Mouse (Mus musculus) heart, embryonic 16.5 days (tissue): ENCODE results near the gene Babam1. TPM values are rescaled to one million over a fixed set of nuclear protein-coding genes. Genes with fewer than 3 reads are reported as not detected.

Source experiments
- ATAC-seq: fragments of 200-750 bp; cut with Nextera tagmentation; replicated peaks from 2 replicates; pipeline ENCODE4 v1.8.0; 2017; ENCODE audit warnings: moderate number of reproducible peaks; ENCODE audit not compliant: insufficient read depth, low FRiP score; ENCODE audit errors: extremely low read depth
- H3K27ac ChIP-seq: fragments of 300-500 bp; sonication (generic); 2 replicates; pipeline ENCODE4 v1.5.1; 2014; ENCODE audit warnings: mild to moderate bottlenecking, low read length, control low read depth, moderate library complexity
- H3K27me3 ChIP-seq: fragments of 300-500 bp; sonication (generic); 2 replicates; pipeline ENCODE4 v1.6.1; 2014; ENCODE audit warnings: low read length, mixed read lengths; ENCODE audit not compliant: control insufficient read depth, insufficient read depth
- H3K36me3 ChIP-seq: fragments of 300-500 bp; sonication (generic); 2 replicates; pipeline ENCODE4 v1.6.1; 2014; ENCODE audit not compliant: control insufficient read depth, insufficient read depth
- H3K4me1 ChIP-seq: fragments of 300-500 bp; sonication (generic); 2 replicates; pipeline ENCODE4 v1.6.1; 2014; ENCODE audit warnings: low read length, mixed read lengths; ENCODE audit not compliant: control insufficient read depth, insufficient read depth
- H3K4me2 ChIP-seq: fragments of 300-500 bp; sonication (generic); 2 replicates; pipeline ENCODE4 v1.6.1; 2014; ENCODE audit warnings: low read depth, mild to moderate bottlenecking, control low read depth, low read length
- H3K4me3 ChIP-seq: fragments of 300-500 bp; sonication (generic); 2 replicates; pipeline ENCODE4 v1.5.1; 2014; ENCODE audit warnings: mild to moderate bottlenecking, control low read depth, low read length
- H3K9ac ChIP-seq: fragments of 300-500 bp; sonication (generic); 2 replicates; pipeline ENCODE4 v1.6.1; 2014; ENCODE audit warnings: low read length, control low read depth
- H3K9me3 ChIP-seq: fragments of 300-500 bp; sonication (generic); replicated peaks from 2 replicates; pipeline ENCODE4 v1.6.1; 2016; ENCODE audit warnings: low read length; ENCODE audit not compliant: control insufficient read depth
- WGBS: fragments of 180-500 bp; shearing (Covaris S2); extraction: QIAGEN DNeasy Blood & Tissue Kit; methylation state at CpG from one replicate; pipeline ENCODE4 v1.1.7; 2014; 5-methylcytosine and 5-hydroxymethylcytosine counted together
- polyA plus RNA-seq: library from polyadenylated mRNA; unstranded; fragments of >200 nt; fragmentation: Nextera tagmentation; extraction: Ambion mirVana; gene quantifications from 2 replicates; pipeline ENCODE4 v1.2.1, GENCODE M21; 2015

Babam1 gene
- polyA plus RNA-seq, 1 experiment from 2014 or later: 86.4 TPM

- Histone ChIP-seq H3K4me3 (peak overlapping the region; percentile 86), H3K27ac (no peak overlapping the region), H3K27me3 (no peaks in the 10 kb centered on the region), H3K4me2 (peak overlapping the region; percentile 91), H3K9ac (peak overlapping the region; percentile 93), H3K9me3 (no peaks in the 10 kb centered on the region), H3K36me3 (peaks cover 8% of the 10 kb centered on the region; the same call in 1 of the 2 replicates), H3K4me1 (peaks cover 35% of the 10 kb centered on the region)
- 49% methylated on average over 3 of the region's 3 CpGs for WGBS
- no peak for ATAC-seq
These were observed 17.1 kb upstream of the Babam1 start for GRCm38 (mm10) chr8:71379512-71380075.

GRCm38 (mm10) chr8:71380178-71381171 is 16.2 kb upstream of the Babam1 start:
- Histone ChIP-seq H3K9me3 (no peaks in the 10 kb centered on the region), H3K4me3 (peak overlapping the region; percentile 86), H3K27me3 (no peaks in the 10 kb centered on the region), H3K36me3 (0 out of 2 replicates have a peak, but pooled peaks cover 5% of the 10 kb centered on the region), H3K9ac (peak overlapping the region; percentile 93), H3K4me1 (peaks cover 32% of the 10 kb centered on the region), H3K27ac (peak overlapping the region; percentile 89), H3K4me2 (peak overlapping the region; percentile 91)
- WGBS: 2% methylated on average over 72 of the region's 72 CpGs
- ATAC-seq: no peak

- H3K4me2 ChIP-seq: peak within 1 kb of the TSS; percentile 91
- H3K27ac ChIP-seq: peak within 1 kb of the TSS; percentile 89
- H3K4me3 ChIP-seq: peak within 1 kb of the TSS; percentile 86
- 0 out of 2 replicates have a peak, but pooled peaks cover 5% of the 10 kb centered on the region for H3K36me3 ChIP-seq
- H3K4me1 ChIP-seq: peaks cover 22% of the 10 kb centered on the region
- 1% methylated on average over 72 of the region's 89 CpGs for WGBS
- H3K9me3 ChIP-seq: no peaks in the 10 kb centered on the region
- peak; percentile 31 for ATAC-seq
- no peaks in the 10 kb centered on the region for H3K27me3 ChIP-seq
- peak within 1 kb of the TSS; percentile 93 for H3K9ac ChIP-seq
These were observed 15.2 kb upstream of the Babam1 start, which contains the start of gene Nr2f6 for GRCm38 (mm10) chr8:71381421-71381970. TSS of gene Nr2f6 (minus strand) at chr8:71381960.

GRCm38 (mm10) chr8:71381971-71382961 is 14.4 kb upstream of the Babam1 start:
- 4% methylated on average over 67 of the region's 80 CpGs for WGBS
- ATAC-seq: peak; percentile 91
- Histone ChIP-seq H3K9me3 (no peaks in the 10 kb centered on the region), H3K9ac (peak overlapping the region; percentile 93), H3K27me3 (no peaks in the 10 kb centered on the region), H3K4me2 (peak overlapping the region; percentile 91), H3K4me3 (peak overlapping the region; percentile 86), H3K27ac (peak overlapping the region; percentile 87), H3K36me3 (0 out of 2 replicates have a peak, but pooled peaks cover 5% of the 10 kb centered on the region), H3K4me1 (peaks cover 17% of the 10 kb centered on the region)

GRCm38 (mm10) chr8:71383396-71383795 is 13.3 kb upstream of the Babam1 start:
- no peak overlapping the region for H3K27ac ChIP-seq

GRCm38 (mm10) chr8:71383860-71384259 is 12.8 kb upstream of the Babam1 start:
- Histone ChIP-seq H3K4me1 (peaks cover 16% of the 10 kb centered on the region), H3K27ac (no peak overlapping the region), H3K27me3 (no peaks in the 10 kb centered on the region), H3K9ac (no peak overlapping the region), H3K9me3 (no peaks in the 10 kb centered on the region), H3K36me3 (no peaks in the 10 kb centered on the region), H3K4me2 (no peak overlapping the region), H3K4me3 (no peak overlapping the region)
- 69% methylated on average over 3 of the region's 3 CpGs for WGBS
- no peak for ATAC-seq

More at GRCm38 (mm10) chr8:71383396-71383795, 13.3 kb upstream of the Babam1 start:
- Histone ChIP-seq H3K4me2 (no peak overlapping the region), H3K9me3 (no peaks in the 10 kb centered on the region), H3K9ac (0 out of 2 replicates have a peak overlapping the region, but pooled peaks have one; percentile 27), H3K4me1 (peaks cover 17% of the 10 kb centered on the region), H3K36me3 (no peaks in the 10 kb centered on the region), H3K4me3 (no peak overlapping the region), H3K27me3 (no peaks in the 10 kb centered on the region)
- WGBS: 53% methylated on average over 12 of the region's 12 CpGs
- no peak for ATAC-seq

GRCm38 (mm10) chr8:71385212-71385835 is 11.3 kb upstream of the Babam1 start:
- no peaks in the 10 kb centered on the region for H3K9me3 ChIP-seq
- H3K4me3 ChIP-seq: no peak overlapping the region
- no peak for ATAC-seq
- no peaks in the 10 kb centered on the region for H3K27me3 ChIP-seq
- no peaks in the 10 kb centered on the region for H3K36me3 ChIP-seq
- no peak overlapping the region for H3K4me2 ChIP-seq
- no peak overlapping the region for H3K27ac ChIP-seq
- no peak overlapping the region for H3K9ac ChIP-seq
- H3K4me1 ChIP-seq: 0 out of 2 replicates have a peak, but pooled peaks cover 5% of the 10 kb centered on the region
- WGBS: 69% methylated on average over 12 of the region's 12 CpGs

GRCm38 (mm10) chr8:71388267-71388666 is 8.4 kb upstream of the Babam1 start:
- no peaks in the 10 kb centered on the region for H3K36me3 ChIP-seq
- H3K4me1 ChIP-seq: 0 out of 2 replicates have a peak, but pooled peaks cover 1% of the 10 kb centered on the region
- H3K9me3 ChIP-seq: no peaks in the 10 kb centered on the region
- WGBS: 43% methylated on average over 1 of the region's 1 CpGs
- no peak overlapping the region for H3K27ac ChIP-seq
- ATAC-seq: no peak
- no peak overlapping the region for H3K4me2 ChIP-seq
- H3K27me3 ChIP-seq: no peaks in the 10 kb centered on the region
- H3K4me3 ChIP-seq: no peak overlapping the region
- H3K9ac ChIP-seq: no peak overlapping the region
